Mouse (Mus musculus) layer of hippocampus, postnatal 25 days (tissue): ENCODE measurements around the gene Olfr43. TPM values are rescaled to one million over a fixed set of nuclear protein-coding genes. Genes with fewer than 3 reads are reported as not detected.

ENCODE experiments used
- DNase-seq, 2 experiments: peaks; one replicate each; pipeline ENCODE4 v3.0.0; 2022; ENCODE audit warnings: mixed read lengths in 2 of 2, low spot score in 1 of 2; ENCODE audit errors: extremely low spot score in 1 of 2
- total RNA-seq, 2 experiments: library from RNA; stranded (reverse); gene quantifications; 2 replicates each; pipeline ENCODE4 v1.2.3; 2021

Olfr43 gene
- not detected for total RNA-seq

DNA sequence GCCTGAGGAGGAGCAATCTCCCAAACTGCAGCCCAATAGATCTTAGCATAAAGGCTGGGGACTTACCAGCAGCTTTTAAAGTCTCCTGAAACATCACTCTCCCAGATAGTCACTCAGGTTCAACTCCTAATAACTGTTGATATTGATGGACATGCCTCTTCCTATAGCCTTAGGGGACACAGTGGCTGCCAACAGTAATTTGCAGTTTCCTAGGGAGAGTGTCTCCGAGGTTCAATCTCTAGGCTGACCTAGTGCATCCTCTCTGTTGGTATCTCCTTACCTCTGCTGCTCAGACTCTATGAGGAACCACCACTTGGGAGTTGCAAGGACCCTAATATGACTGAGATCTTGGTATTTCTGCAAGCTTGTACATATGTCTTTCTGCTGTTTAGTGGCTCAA lies at the start of gene Olfr43:
TSS of gene Olfr43 (minus strand) at position 101 of the 400 bp plus-strand sequence.
- DNase-seq: no peak

DNA sequence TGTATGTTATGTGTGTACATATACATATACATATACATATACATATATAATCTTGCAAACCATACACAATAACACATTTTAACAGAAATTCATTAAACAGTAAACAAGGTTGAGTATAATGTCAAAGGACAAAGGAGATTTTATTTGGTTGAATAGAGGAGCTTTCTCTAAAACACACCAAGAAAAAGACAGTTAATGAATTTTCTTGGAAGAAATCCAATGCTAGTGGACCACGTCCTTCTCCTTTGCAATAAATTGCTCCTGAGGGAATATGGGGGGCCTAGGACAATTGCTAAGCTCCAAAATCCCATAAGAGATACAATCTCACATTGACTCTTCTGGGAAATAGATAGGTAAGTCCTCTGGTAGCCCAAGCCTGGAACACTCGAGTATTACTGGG lies 48.3 kb upstream of the Olfr43 start, which contains the start of gene Olfr406:
TSS of gene Olfr406 (plus strand) at position 301 of the 400 bp plus-strand sequence.
- DNase-seq: no peak

GRCm38 (mm10) chr11:74241201-74241600 lies 30.0 kb upstream of the Olfr43 start:
- no peak for DNase-seq

DNA sequence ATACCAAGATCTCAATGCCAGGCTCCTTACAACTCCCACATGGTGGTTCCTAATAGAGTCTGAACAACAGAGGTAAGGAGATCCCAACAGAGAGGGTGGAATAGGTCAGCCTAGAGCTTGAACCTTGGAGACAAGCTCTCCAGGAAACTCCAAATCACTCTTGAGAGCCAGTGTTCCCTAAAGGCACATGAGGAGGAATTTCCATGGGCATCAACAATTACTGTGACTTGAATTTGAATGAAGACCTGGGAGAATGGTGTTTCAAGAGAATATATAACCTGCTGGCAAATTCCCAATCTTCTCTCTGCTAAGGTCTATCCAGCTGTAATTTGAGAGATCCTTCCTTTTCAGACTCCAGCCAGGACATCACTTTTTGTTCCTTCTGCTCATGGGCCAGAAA lies 25.2 kb downstream of the Olfr43 start, which contains the start of gene Olfr403:
TSS of gene Olfr403 (plus strand) at position 301 of the 400 bp plus-strand sequence.
- no peak for DNase-seq

GRCm38 (mm10) chr11:74183745-74184144 lies 27.4 kb downstream of the Olfr43 start:
- no peak for DNase-seq

GRCm38 (mm10) chr11:74183168-74183567 lies 28.0 kb downstream of the Olfr43 start:
- DNase-seq: no peak

DNA sequence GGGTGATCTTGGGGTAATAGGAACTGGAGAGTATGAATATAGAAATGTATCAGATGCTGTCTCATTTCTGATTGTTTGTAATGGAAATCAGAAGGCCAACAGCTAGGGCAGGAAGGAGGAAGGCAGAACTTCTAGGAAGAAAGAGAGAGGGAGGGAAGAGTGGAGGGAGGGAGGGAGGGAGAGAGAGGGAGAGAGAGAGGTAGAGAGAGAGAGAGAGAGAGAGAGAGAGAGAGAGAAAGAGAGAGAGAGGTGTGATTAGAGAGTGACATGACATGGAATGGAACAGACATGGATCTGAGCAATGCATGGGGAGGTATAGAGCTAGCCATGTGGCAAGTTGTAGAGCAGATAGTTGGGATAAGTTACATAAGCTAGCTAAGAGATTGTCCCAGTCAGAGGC lies 42.4 kb downstream of the Olfr43 start:
- no peak for DNase-seq

Other genes starting within 250 kb of the Olfr43 start
- not detected for gene Olfr398, start 221.0 kb downstream of the Olfr43 start, total RNA-seq
- not detected for gene Olfr139, start 154.8 kb downstream of the Olfr43 start, total RNA-seq
- gene Olfr399, start 154.8 kb downstream of the Olfr43 start, total RNA-seq: not detected
- gene Zfp616, start 141.4 kb downstream of the Olfr43 start, total RNA-seq: not detected
- gene Olfr401, start 97.7 kb downstream of the Olfr43 start, total RNA-seq: not detected
- not detected for gene Olfr402, start 57.9 kb downstream of the Olfr43 start, total RNA-seq
- not detected for gene Olfr403, start 25.1 kb downstream of the Olfr43 start, total RNA-seq
- not detected for gene Olfr406, start 48.4 kb upstream of the Olfr43 start, total RNA-seq
- not detected for gene Olfr59, start 72.4 kb upstream of the Olfr43 start, total RNA-seq
- not detected for gene Olfr410, start 126.7 kb upstream of the Olfr43 start, total RNA-seq
- gene Olfr411, start 141.3 kb upstream of the Olfr43 start, total RNA-seq: not detected
- gene Olfr412, start 150.7 kb upstream of the Olfr43 start, total RNA-seq: not detected